Mouse (Mus musculus) liver, embryonic 15.5 days (tissue): ENCODE data around the gene Ankrd11. TPM values are rescaled to one million over a fixed set of nuclear protein-coding genes. Genes with fewer than 3 reads are reported as not detected.

Experiments
- ATAC-seq: fragments of 200-750 bp; cut with Nextera tagmentation; 2 replicates; pipeline ENCODE4 v1.8.0; 2017; ENCODE audit warnings: moderate number of reproducible peaks, mild to moderate bottlenecking, moderate library complexity; ENCODE audit not compliant: insufficient read depth
- H3K27ac ChIP-seq: fragments of 300-500 bp; sonication (generic); replicated peaks from 2 replicates; pipeline ENCODE4 v1.5.1; 2015; ENCODE audit warnings: mild to moderate bottlenecking, inconsistent platforms
- H3K27me3 ChIP-seq: fragments of 300-500 bp; sonication (generic); 2 replicates; pipeline ENCODE4 v1.6.1; 2015; ENCODE audit warnings: mild to moderate bottlenecking, inconsistent platforms
- H3K36me3 ChIP-seq: fragments of 300-500 bp; sonication (generic); replicated peaks from 2 replicates; pipeline ENCODE4 v1.6.1; 2015; ENCODE audit warnings: moderate library complexity, mild to moderate bottlenecking, inconsistent platforms
- H3K4me1 ChIP-seq: fragments of 300-500 bp; sonication (generic); replicated peaks from 2 replicates; pipeline ENCODE4 v1.6.1; 2015; ENCODE audit warnings: inconsistent platforms
- H3K4me2 ChIP-seq: fragments of 300-500 bp; sonication (generic); 2 replicates; pipeline ENCODE4 v1.6.1; 2015; ENCODE audit warnings: moderate library complexity, mild to moderate bottlenecking, inconsistent platforms
- H3K4me3 ChIP-seq: fragments of 300-500 bp; sonication (generic); replicated peaks from 2 replicates; pipeline ENCODE4 v1.5.1; 2015; ENCODE audit warnings: mild to moderate bottlenecking, inconsistent platforms
- H3K9ac ChIP-seq: fragments of 300-500 bp; sonication (generic); 2 replicates; pipeline ENCODE4 v1.6.1; 2015; ENCODE audit warnings: moderate library complexity, mild to moderate bottlenecking, inconsistent platforms
- H3K9me3 ChIP-seq: fragments of 300-500 bp; sonication (generic); replicated peaks from 2 replicates; pipeline ENCODE4 v1.6.1; 2016; ENCODE audit warnings: inconsistent platforms
- WGBS: fragments of 180-500 bp; shearing (Covaris S2); methylation state at CpG from one replicate; pipeline ENCODE4 v1.1.7; 2015; ENCODE audit warnings: mixed read lengths; ENCODE audit not compliant: insufficient replicate concordance; 5-methylcytosine and 5-hydroxymethylcytosine counted together
- polyA plus RNA-seq: library from polyadenylated mRNA; unstranded; fragments of >200 nt; fragmentation: Nextera tagmentation; extraction: Ambion mirVana; gene quantifications from 2 replicates; pipeline ENCODE4 v1.2.1, GENCODE M21; 2015

Gene Ankrd11
- polyA plus RNA-seq, 1 experiment from 2014 or later = 18.1 TPM

- H3K27ac ChIP-seq = no peak overlapping the region
- no peak for ATAC-seq
- H3K36me3 ChIP-seq = no peaks in the 10 kb centered on the region
- H3K9ac ChIP-seq = no peak overlapping the region
- no peak overlapping the region for H3K4me2 ChIP-seq
- H3K27me3 ChIP-seq = peaks cover 42% of the 10 kb centered on the region
- H3K4me1 ChIP-seq = peaks cover 5% of the 10 kb centered on the region
- 51% methylated on average over 10 of the region's 10 CpGs for WGBS
- no peak overlapping the region for H3K4me3 ChIP-seq
- no peaks in the 10 kb centered on the region for H3K9me3 ChIP-seq
These were observed 176.6 kb downstream of the Ankrd11 start for GRCm38 (mm10) chr8:122865441-122865840.

GRCm38 (mm10) chr8:122864719-122865129 lies 177.4 kb downstream of the Ankrd11 start:
- peaks cover 42% of the 10 kb centered on the region for H3K27me3 ChIP-seq
- ATAC-seq = no peak

GRCm38 (mm10) chr8:122859843-122860242 lies 182.2 kb downstream of the Ankrd11 start:
- Histone ChIP-seq H3K9me3 (no peaks in the 10 kb centered on the region), H3K4me2 (no peak overlapping the region), H3K27me3 (peaks cover 49% of the 10 kb centered on the region), H3K36me3 (no peaks in the 10 kb centered on the region), H3K4me3 (no peak overlapping the region), H3K9ac (no peak overlapping the region), H3K4me1 (peaks cover 5% of the 10 kb centered on the region), H3K27ac (no peak overlapping the region)
- no peak for ATAC-seq
- 40% methylated on average over 13 of the region's 13 CpGs for WGBS

More at GRCm38 (mm10) chr8:122864719-122865129, 177.4 kb downstream of the Ankrd11 start:
- Histone ChIP-seq H3K4me2 (no peak overlapping the region), H3K4me1 (peaks cover 3% of the 10 kb centered on the region), H3K9me3 (no peaks in the 10 kb centered on the region), H3K27ac (no peak overlapping the region), H3K4me3 (no peak overlapping the region), H3K36me3 (no peaks in the 10 kb centered on the region), H3K9ac (no peak overlapping the region)
- 56% methylated on average over 26 of the region's 26 CpGs for WGBS

- H3K27me3 ChIP-seq = peaks cover 64% of the 10 kb centered on the region
- no peak overlapping the region for H3K4me3 ChIP-seq
- no peak for ATAC-seq
- H3K4me2 ChIP-seq = no peak overlapping the region
- H3K9me3 ChIP-seq = no peaks in the 10 kb centered on the region
- H3K9ac ChIP-seq = no peak overlapping the region
- H3K36me3 ChIP-seq = no peaks in the 10 kb centered on the region
- peaks cover 5% of the 10 kb centered on the region; the same call in 1 of the 2 replicates for H3K4me1 ChIP-seq
- 68% methylated on average over 8 of the region's 8 CpGs for WGBS
- H3K27ac ChIP-seq = no peak overlapping the region
These were observed 185.8 kb downstream of the Ankrd11 start for GRCm38 (mm10) chr8:122856288-122856687.

GRCm38 (mm10) chr8:122855123-122855522 lies 187.0 kb downstream of the Ankrd11 start:
- ATAC-seq = no peak
- Histone ChIP-seq H3K27me3 (peaks cover 67% of the 10 kb centered on the region), H3K4me1 (peaks cover 5% of the 10 kb centered on the region; the same call in 1 of the 2 replicates), H3K4me2 (no peak overlapping the region), H3K9ac (no peak overlapping the region), H3K36me3 (no peaks in the 10 kb centered on the region), H3K27ac (no peak overlapping the region), H3K9me3 (no peaks in the 10 kb centered on the region), H3K4me3 (no peak overlapping the region)
- 61% methylated on average over 4 of the region's 4 CpGs for WGBS

GRCm38 (mm10) chr8:122854388-122854787 lies 187.7 kb downstream of the Ankrd11 start:
- no peak for ATAC-seq
- Histone ChIP-seq H3K27me3 (peaks cover 74% of the 10 kb centered on the region), H3K4me1 (no peaks in the 10 kb centered on the region), H3K9me3 (no peaks in the 10 kb centered on the region), H3K4me3 (no peak overlapping the region), H3K36me3 (no peaks in the 10 kb centered on the region), H3K4me2 (no peak overlapping the region), H3K27ac (no peak overlapping the region), H3K9ac (no peak overlapping the region)
- WGBS = 56% methylated on average over 7 of the region's 7 CpGs

GRCm38 (mm10) chr8:122853340-122853771 lies 188.7 kb downstream of the Ankrd11 start:
- H3K4me2 ChIP-seq = no peak overlapping the region
- H3K36me3 ChIP-seq = no peaks in the 10 kb centered on the region
- H3K9ac ChIP-seq = no peak overlapping the region
- WGBS = 25% methylated on average over 11 of the region's 11 CpGs
- no peak for ATAC-seq
- H3K27ac ChIP-seq = no peak overlapping the region
- no peak overlapping the region for H3K4me3 ChIP-seq
- H3K4me1 ChIP-seq = peaks cover 2% of the 10 kb centered on the region
- no peaks in the 10 kb centered on the region for H3K9me3 ChIP-seq
- peaks cover 78% of the 10 kb centered on the region for H3K27me3 ChIP-seq

GRCm38 (mm10) chr8:122852546-122852905 lies 189.6 kb downstream of the Ankrd11 start:
- WGBS = 25% methylated on average over 1 of the region's 1 CpGs

GRCm38 (mm10) chr8:122851692-122852545 lies 190.2 kb downstream of the Ankrd11 start:
- Histone ChIP-seq H3K4me3 (no peak overlapping the region), H3K9ac (no peak overlapping the region), H3K27me3 (peaks cover 86% of the 10 kb centered on the region), H3K4me2 (no peak overlapping the region), H3K27ac (no peak overlapping the region), H3K36me3 (no peaks in the 10 kb centered on the region), H3K4me1 (peaks cover 7% of the 10 kb centered on the region), H3K9me3 (no peaks in the 10 kb centered on the region)
- WGBS = 57% methylated on average over 12 of the region's 12 CpGs
- no peak for ATAC-seq

More at GRCm38 (mm10) chr8:122852546-122852905, 189.6 kb downstream of the Ankrd11 start:
- Histone ChIP-seq H3K9me3 (no peaks in the 10 kb centered on the region), H3K36me3 (no peaks in the 10 kb centered on the region), H3K4me1 (peaks cover 7% of the 10 kb centered on the region), H3K9ac (no peak overlapping the region), H3K4me2 (no peak overlapping the region), H3K27ac (no peak overlapping the region), H3K4me3 (no peak overlapping the region), H3K27me3 (peaks cover 82% of the 10 kb centered on the region)
- no peak for ATAC-seq

- Histone ChIP-seq H3K27ac (no peak overlapping the region), H3K4me1 (peaks cover 7% of the 10 kb centered on the region), H3K9ac (no peak overlapping the region), H3K4me2 (no peak overlapping the region), H3K9me3 (no peaks in the 10 kb centered on the region), H3K36me3 (no peaks in the 10 kb centered on the region), H3K27me3 (peaks cover 89% of the 10 kb centered on the region), H3K4me3 (no peak overlapping the region)
- WGBS = 44% methylated on average over 3 of the region's 3 CpGs
- no peak for ATAC-seq
These were observed 191.3 kb downstream of the Ankrd11 start for GRCm38 (mm10) chr8:122850641-122851240.

GRCm38 (mm10) chr8:122849152-122849910 lies 192.7 kb downstream of the Ankrd11 start:
- H3K27me3 ChIP-seq = peaks cover 85% of the 10 kb centered on the region
- ATAC-seq = no peak

More at GRCm38 (mm10) chr8:122849152-122849910, 192.7 kb downstream of the Ankrd11 start:
- H3K9me3 ChIP-seq = no peaks in the 10 kb centered on the region
- no peak overlapping the region for H3K4me3 ChIP-seq
- peaks cover 7% of the 10 kb centered on the region for H3K4me1 ChIP-seq
- no peak overlapping the region for H3K4me2 ChIP-seq
- H3K9ac ChIP-seq = no peak overlapping the region
- no peak overlapping the region for H3K27ac ChIP-seq
- 71% methylated on average over 10 of the region's 11 CpGs for WGBS
- H3K36me3 ChIP-seq = no peaks in the 10 kb centered on the region
